Comparison of ENCODE assay signal across 16 mouse cellular contexts in the genomic region with DNA sequence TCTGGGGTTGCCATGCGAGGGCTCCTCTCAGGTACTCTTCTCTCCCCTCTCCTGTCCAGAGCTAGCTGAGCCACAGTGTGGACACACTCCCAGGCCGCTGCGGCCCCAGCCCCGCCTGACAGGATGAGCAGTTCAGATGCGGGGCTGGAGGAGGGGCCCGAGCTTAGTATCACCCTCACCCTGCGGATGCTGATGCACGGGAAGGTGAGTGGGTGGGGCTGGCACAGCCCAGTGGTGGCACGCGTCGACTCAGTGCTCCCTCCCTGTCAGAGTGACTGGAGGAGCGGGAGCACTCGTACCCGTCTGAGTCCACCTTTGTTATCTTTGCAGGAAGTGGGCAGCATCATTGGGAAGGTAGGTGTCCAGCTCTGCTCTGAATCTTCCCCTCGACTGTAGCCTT. TPM values are rescaled to one million over a fixed set of nuclear protein-coding genes. Genes with fewer than 3 reads are reported as not detected.
DNase-seq lines count a peak whose midpoint lies in the region; ATAC-seq and TF ChIP-seq lines count a peak whose summit lies in the region.
"Had no signal": no experiment of that assay in that cellular context is flagged by ENCODE, and none has a peak within 500 bp of the region (broad histone marks: within the 10 kb centered on the region; RNA-seq: fewer than 3 reads in every experiment).

No protein-coding gene starts in this region.

- no peak overlapping the region for H3K4me2 ChIP-seq in forebrain, embryonic 16.5 days (ENCODE audit: low read length)
- H3K4me2 ChIP-seq in forebrain, embryonic 11.5 days (ENCODE audit: low read depth, low read length, severe bottlenecking), result no peak overlapping the region
- H3K4me2 ChIP-seq: liver, embryonic 11.5 days; lung, embryonic 14.5 days had no signal

- TF ChIP-seq CTCF in left cerebral cortex, adult 2 months (IDR thresholded peaks at IDR 0.05), result no peak

- ATAC-seq in forebrain, embryonic 16.5 days, result no peak
- ATAC-seq in forebrain, embryonic 11.5 days (replicated peaks; ENCODE audit: low FRiP score), result no peak
- ATAC-seq in erythroblast, adult 5-6 weeks (replicated peaks; ENCODE audit: low FRiP score, poor library complexity, severe bottlenecking), result no peak

- H3K9me3 ChIP-seq in forebrain, embryonic 16.5 days (ENCODE audit: control insufficient read depth, low read length), result no peaks in the 10 kb centered on the region
- H3K9me3 ChIP-seq in forebrain, embryonic 11.5 days (ENCODE audit: control insufficient read depth, low read length), result no peaks in the 10 kb centered on the region
- H3K9me3 ChIP-seq: heart, embryonic 10.5 days had no signal

- no peak for DNase-seq in forebrain, embryonic 11.5 days (ENCODE audit: low spot score)
- DNase-seq in left cerebral cortex, adult 2 months (ENCODE audit: extremely low spot score in 1 of 2, low spot score in 2 of 2), result no peak
- no peak for DNase-seq in left cerebral cortex, postnatal 4 days
- peak; percentile 64 for DNase-seq in brain, adult 2 months (ENCODE audit: low read depth, low spot score)
- DNase-seq in cerebellum, adult 9-10 months, result peak; percentile 76
- no peak for DNase-seq in lung, postnatal 25 days (ENCODE audit: low spot score)
- DNase-seq: B cell, adult 2 months; gastrocnemius, postnatal 10 days; layer of hippocampus, adult 9-11 months; lung, embryonic 14.5 days had no signal

- H3K9ac ChIP-seq in forebrain, embryonic 16.5 days (replicated peaks; ENCODE audit: low read depth, low read length), result 0 out of 2 replicates have a peak overlapping the region, but pooled peaks have one; percentile 6
- H3K9ac ChIP-seq in forebrain, embryonic 11.5 days (ENCODE audit: low read length), result no peak overlapping the region
- H3K9ac ChIP-seq: lung, embryonic 14.5 days had no signal

- 86% methylated on average over 15 of the region's 15 CpGs for WGBS in forebrain, embryonic 16.5 days
- WGBS in forebrain, embryonic 11.5 days, result 89% methylated on average over 15 of the region's 15 CpGs

- no peak overlapping the region for H3K27ac ChIP-seq in forebrain, embryonic 16.5 days (ENCODE audit: low read length)
- H3K27ac ChIP-seq in forebrain, embryonic 11.5 days (ENCODE audit: low read depth, low read length), result no peak overlapping the region
- peak overlapping the region; percentile 19; the same call in 1 of the 2 replicates for H3K27ac ChIP-seq in left cerebral cortex, adult 2 months
- H3K27ac ChIP-seq: heart, embryonic 10.5 days; kidney, postnatal 0 days had no signal

- H3K4me1 ChIP-seq in forebrain, embryonic 16.5 days (replicated peaks; ENCODE audit: control insufficient read depth, insufficient read depth, low read length), result peaks cover 49% of the 10 kb centered on the region
- H3K4me1 ChIP-seq in forebrain, embryonic 11.5 days (replicated peaks; ENCODE audit: control insufficient read depth, insufficient read depth, low read length), result peaks cover 42% of the 10 kb centered on the region

- H3K27me3 ChIP-seq in forebrain, embryonic 16.5 days (replicated peaks; ENCODE audit: control insufficient read depth, insufficient read depth, low read length), result no peaks in the 10 kb centered on the region
- peaks cover 3% of the 10 kb centered on the region; the same call in 1 of the 2 replicates for H3K27me3 ChIP-seq in forebrain, embryonic 11.5 days (ENCODE audit: control insufficient read depth, insufficient read depth, low read length)

- peaks cover 16% of the 10 kb centered on the region; the same call in 1 of the 2 replicates for H3K36me3 ChIP-seq in forebrain, embryonic 16.5 days (ENCODE audit: control insufficient read depth, insufficient read depth)
- H3K36me3 ChIP-seq in forebrain, embryonic 11.5 days (ENCODE audit: control insufficient read depth, insufficient read depth, low read length), result peaks cover 19% of the 10 kb centered on the region

- no peak overlapping the region for H3K4me3 ChIP-seq in forebrain, embryonic 16.5 days (replicated peaks; ENCODE audit: low read length)
- no peak overlapping the region for H3K4me3 ChIP-seq in forebrain, embryonic 11.5 days (ENCODE audit: low read depth, low read length)
- no peak overlapping the region for H3K4me3 ChIP-seq in left cerebral cortex, adult 2 months
- H3K4me3 ChIP-seq: heart, embryonic 10.5 days had no signal

- intact Hi-C loops in left cerebral cortex, adult 2 months (cut with DNase I), result no loop called here
- intact Hi-C loops in left cerebral cortex, postnatal 4 days (cut with DNase I), result no loop called here

RNA-seq across cellular contexts. Expression of a gene that starts 5.8 kb away (rescaled TPM):
- polyA plus RNA-seq in forebrain, embryonic 16.5 days (2015; fragmentation: Nextera tagmentation; extraction: Ambion mirVana), result 0.48 and 0.72 TPM in 2 replicates
- polyA plus RNA-seq in forebrain, embryonic 11.5 days (2014; fragmentation: Nextera tagmentation; extraction: Ambion mirVana), result 0.19 and 0.71 TPM in 2 replicates
- total RNA-seq in left cerebral cortex, adult 2 months (2021), result 1 to 10 TPM; 7.4 to 7.6 TPM
- total RNA-seq in left cerebral cortex, postnatal 4 days (2021), result 1 to 10 TPM in 1 of 2 experiments, under 1 TPM in 1; 0.94 to 1.3 TPM
- total RNA-seq in erythroblast, adult 5-6 weeks (2015; ENCODE audit: low replicate concordance), result not detected in 2 replicates
- total RNA-seq in erythroblast, adult 5-6 weeks (2017; ENCODE audit: low replicate concordance), result not detected in 2 replicates
- total RNA-seq: heart, postnatal 25 days had no signal

RNA-seq across cellular contexts. Expression of a gene that starts 6.9 kb away (rescaled TPM):
- polyA plus RNA-seq in forebrain, embryonic 16.5 days (2015; fragmentation: Nextera tagmentation; extraction: Ambion mirVana), result 221 and 249 TPM in 2 replicates
- polyA plus RNA-seq in forebrain, embryonic 11.5 days (2014; fragmentation: Nextera tagmentation; extraction: Ambion mirVana), result 300 and 309 TPM in 2 replicates
- total RNA-seq in left cerebral cortex, adult 2 months (2021), result 100 to 1,000 TPM; 202 to 207 TPM
- total RNA-seq in left cerebral cortex, postnatal 4 days (2021), result 100 to 1,000 TPM; 409 to 418 TPM
- total RNA-seq in erythroblast, adult 5-6 weeks (2015; ENCODE audit: low replicate concordance), result not detected in 2 replicates
- total RNA-seq in erythroblast, adult 5-6 weeks (2017; ENCODE audit: low replicate concordance), result not detected in 2 replicates

RNA-seq across cellular contexts. Expression of a gene that starts 12.5 kb away (rescaled TPM):
- polyA plus RNA-seq in forebrain, embryonic 16.5 days (2015; fragmentation: Nextera tagmentation; extraction: Ambion mirVana), result 72.3 and 81.9 TPM in 2 replicates
- 38.3 and 41.0 TPM in 2 replicates for polyA plus RNA-seq in forebrain, embryonic 11.5 days (2014; fragmentation: Nextera tagmentation; extraction: Ambion mirVana)
- total RNA-seq in left cerebral cortex, adult 2 months (2021), result 10 to 100 TPM; 38.4 to 38.6 TPM
- 10 to 100 TPM; 70.1 to 71.4 TPM for total RNA-seq in left cerebral cortex, postnatal 4 days (2021)
- 0.77 and 7.3 TPM in 2 replicates for total RNA-seq in erythroblast, adult 5-6 weeks (2015; ENCODE audit: low replicate concordance)
- 0.84 and 3.2 TPM in 2 replicates for total RNA-seq in erythroblast, adult 5-6 weeks (2017; ENCODE audit: low replicate concordance)

RNA-seq across cellular contexts. Expression of a gene that starts 12.7 kb away (rescaled TPM):
- polyA plus RNA-seq in forebrain, embryonic 16.5 days (2015; fragmentation: Nextera tagmentation; extraction: Ambion mirVana), result 6.2 and 7.7 TPM in 2 replicates
- 4.6 and 4.7 TPM in 2 replicates for polyA plus RNA-seq in forebrain, embryonic 11.5 days (2014; fragmentation: Nextera tagmentation; extraction: Ambion mirVana)
- 10 to 100 TPM; 12.2 to 14.1 TPM for total RNA-seq in left cerebral cortex, adult 2 months (2021)
- 10 to 100 TPM; 13.3 to 13.8 TPM for total RNA-seq in left cerebral cortex, postnatal 4 days (2021)
- total RNA-seq in erythroblast, adult 5-6 weeks (2015; ENCODE audit: low replicate concordance), result 2.5 TPM in 1 of 2 replicates, not detected in the other
- total RNA-seq in erythroblast, adult 5-6 weeks (2017; ENCODE audit: low replicate concordance), result 0.26 TPM in 1 of 2 replicates, not detected in the other

RNA-seq across cellular contexts. Expression of a gene that starts 15.8 kb away (rescaled TPM):
- 53.6 and 62.5 TPM in 2 replicates for polyA plus RNA-seq in forebrain, embryonic 16.5 days (2015; fragmentation: Nextera tagmentation; extraction: Ambion mirVana)
- polyA plus RNA-seq in forebrain, embryonic 11.5 days (2014; fragmentation: Nextera tagmentation; extraction: Ambion mirVana), result 56.5 and 63.7 TPM in 2 replicates
- total RNA-seq in left cerebral cortex, adult 2 months (2021), result 10 to 100 TPM; 35.4 to 38.3 TPM
- total RNA-seq in left cerebral cortex, postnatal 4 days (2021), result 10 to 100 TPM; 46.9 to 55.2 TPM
- 3.5 and 4.6 TPM in 2 replicates for total RNA-seq in erythroblast, adult 5-6 weeks (2015; ENCODE audit: low replicate concordance)
- total RNA-seq in erythroblast, adult 5-6 weeks (2017; ENCODE audit: low replicate concordance), result 5.7 and 6.4 TPM in 2 replicates

Comparison
In these comparisons a context has a peak if more than half of its experiments do, and no peak if none do; other contexts are left out.
1. DNase-seq: peak in brain, adult 2 months (single experiment) and cerebellum, adult 9-10 months (single experiment); none in forebrain, embryonic 11.5 days (single experiment), left cerebral cortex, adult 2 months (0 of 2), left cerebral cortex, postnatal 4 days (single experiment) and lung, postnatal 25 days (single experiment).
2. RNA of a gene that starts 6.9 kb away (total RNA-seq): 409 to 418 TPM in left cerebral cortex, postnatal 4 days and 202 to 207 TPM in left cerebral cortex, adult 2 months; not detected in erythroblast, adult 5-6 weeks; every median in the first group is over 100 times any median in the second.
3. RNA of a gene that starts 12.5 kb away (total RNA-seq): 70.1 to 71.4 TPM in left cerebral cortex, postnatal 4 days and 38.4 to 38.6 TPM in left cerebral cortex, adult 2 months; 0.77 to 7.3 TPM in erythroblast, adult 5-6 weeks; every median in the first group is over 4 times any median in the second.